In the genomic region with DNA sequence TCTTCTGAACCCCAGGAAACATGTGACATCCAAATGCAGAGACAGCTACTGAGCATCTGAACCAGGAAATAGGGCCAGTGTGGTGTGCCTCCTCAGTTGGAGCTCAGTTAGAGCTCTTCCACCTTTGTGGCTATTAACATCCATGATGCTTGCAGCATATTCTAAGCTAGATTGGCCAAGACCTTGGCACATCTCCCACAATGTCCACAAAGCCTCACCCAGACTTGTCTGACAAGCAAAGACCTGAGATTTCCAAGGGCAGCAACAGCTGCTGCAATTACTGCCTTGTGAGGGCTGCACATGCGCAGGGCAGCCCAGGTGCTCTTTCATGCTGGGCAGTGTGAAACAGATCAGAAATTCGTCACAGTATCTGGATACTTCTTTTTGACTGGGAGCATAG, we compare ENCODE assay signal across 35 mouse cellular contexts. TPM values are rescaled to one million over a fixed set of nuclear protein-coding genes. Genes with fewer than 3 reads are reported as not detected.
DNase-seq lines count a peak whose midpoint lies in the region; TF ChIP-seq lines count a peak whose summit lies in the region.
"Had no signal": no experiment of that assay in that cellular context is flagged by ENCODE, and none has a peak within 500 bp of the region (broad histone marks: within the 10 kb centered on the region; RNA-seq: fewer than 3 reads in every experiment).

No protein-coding gene starts in this region.

- no peak for TF ChIP-seq CTCF in liver, adult 2 months (IDR thresholded peaks at IDR 0.05; ENCODE audit: low read depth, low read length)

- H3K79me2 ChIP-seq in liver, adult 2 months (ENCODE audit: control insufficient read depth, insufficient read depth, low read length) = no peaks in the 10 kb centered on the region

- peaks cover 10% of the 10 kb centered on the region; the same call in 1 of the 2 replicates for H3K4me1 ChIP-seq in liver, adult 2 months (ENCODE audit: control insufficient read depth, insufficient read depth, low read length)
- H3K4me1 ChIP-seq: intestine, embryonic 15.5 days; liver, embryonic 13.5 days; neural tube, embryonic 15.5 days had no signal

- peak; percentile 9 for DNase-seq in adrenal gland, postnatal 10 days
- DNase-seq in adrenal gland, adult 18-20 months (ENCODE audit: low spot score in 2 of 2) = no peak
- peak; percentile 66 for DNase-seq in liver, adult 2 months (ENCODE audit: extremely low read depth, low read depth, low spot score)
- DNase-seq in liver = no peak
- peak; percentile 59 for DNase-seq in urinary bladder, postnatal 14 days (ENCODE audit: low spot score)
- no peak for DNase-seq in urinary bladder, postnatal 4 days (ENCODE audit: low spot score in 2 of 2)
- DNase-seq in lung, postnatal 36 days = no peak
- DNase-seq: adrenal gland, postnatal 25 days; cerebellum, adult 2 months; cerebellum, postnatal 25 days; gastrocnemius, postnatal 25 days; heart, adult 18-20 months; heart, postnatal 36 days; kidney, adult 9 months; kidney, postnatal 10 days; layer of hippocampus, postnatal 36 days; liver, embryonic 13.5 days; lung, adult 2 months; lung, postnatal 10 days; midbrain, embryonic 14.5 days; retina, postnatal 1 day; right cerebral cortex, postnatal 14 days; thymus, postnatal 4 days had no signal

- H3K27ac ChIP-seq in liver, adult 2 months (replicated peaks; ENCODE audit: insufficient read depth, low read depth, low read length) = no peak overlapping the region
- H3K27ac ChIP-seq: forebrain, embryonic 10.5 days; forebrain, embryonic 15.5 days; hindbrain, embryonic 12.5 days; hindbrain, postnatal 0 days; intestine, embryonic 15.5 days; liver, embryonic 13.5 days; neural tube, embryonic 15.5 days had no signal

- H3K36me3 ChIP-seq in liver, adult 2 months (ENCODE audit: control insufficient read depth, insufficient read depth, low read length) = no peaks in the 10 kb centered on the region
- H3K36me3 ChIP-seq: forebrain, embryonic 10.5 days; forebrain, embryonic 15.5 days; hindbrain, embryonic 12.5 days; intestine, embryonic 15.5 days; liver, embryonic 13.5 days; neural tube, embryonic 15.5 days had no signal

- no peak for TF ChIP-seq POLR2A in liver, adult 2 months (IDR thresholded peaks at IDR 0.05; ENCODE audit: extremely low read depth, insufficient read depth, low read length)

- WGBS in liver, adult 2 months = 41% methylated on average over 2 of the region's 2 CpGs

- H3K27me3 ChIP-seq in liver, adult 2 months (ENCODE audit: control insufficient read depth, insufficient read depth, low read length) = no peaks in the 10 kb centered on the region
- H3K27me3 ChIP-seq: CH12.LX; forebrain, embryonic 15.5 days; hindbrain, embryonic 12.5 days; intestine, embryonic 15.5 days; liver, embryonic 13.5 days; neural tube, embryonic 15.5 days had no signal

- no peak overlapping the region for H3K4me3 ChIP-seq in liver, adult 2 months (ENCODE audit: insufficient read depth, low read depth, low read length)
- H3K4me3 ChIP-seq: forebrain, embryonic 10.5 days; forebrain, embryonic 15.5 days; hindbrain, embryonic 12.5 days; intestine, embryonic 15.5 days; liver, embryonic 13.5 days; neural tube, embryonic 15.5 days had no signal

- H3K9ac ChIP-seq in liver, adult 2 months (ENCODE audit: low read depth, low read length) = no peak overlapping the region
- H3K9ac ChIP-seq: forebrain, embryonic 15.5 days; hindbrain, embryonic 12.5 days; intestine, embryonic 15.5 days; liver, embryonic 13.5 days; neural tube, embryonic 15.5 days had no signal

RNA-seq across cellular contexts. Expression of a gene that starts 37.4 kb away (rescaled TPM):
- total RNA-seq in adrenal gland, postnatal 10 days (2021) = under 1 TPM; 0.15 to 0.33 TPM
- total RNA-seq in adrenal gland, adult 18-20 months (2021) = not detected
- total RNA-seq in liver, adult 2 months (2014; rRNA removed) = not detected in 2 replicates
- not detected in 2 replicates for polyA plus RNA-seq in liver, adult 2 months (2012; rRNA removed)
- total RNA-seq: adrenal gland, postnatal 25 days; ES-E14; gastrocnemius, adult 18-20 months; gastrocnemius, postnatal 25 days; heart, postnatal 36 days had no signal
- polyA plus RNA-seq: activated CD4-positive, CD25-positive, alpha-beta regulatory T cell, adult 4 months; C2C12; small intestine, adult 2 months had no signal

Comparison
In these comparisons a context has a peak if more than half of its experiments do, and no peak if none do; other contexts are left out.
1. DNase-seq: peak in adrenal gland, postnatal 10 days (single experiment), liver, adult 2 months (single experiment) and urinary bladder, postnatal 14 days (single experiment); none in adrenal gland, adult 18-20 months (0 of 2), liver (single experiment), urinary bladder, postnatal 4 days (0 of 2) and lung, postnatal 36 days (single experiment).